Mouse (Mus musculus) kidney, adult 2 months (tissue): ENCODE results near the gene Grm1.

Source experiments
- CTCF ChIP-seq: fragments of 200-500 bp; conservative IDR thresholded peaks from 2 replicates; pipeline ENCODE4 v1.5.1; 2011; ENCODE audit warnings: low read depth, mild to moderate bottlenecking, control low read depth, low read length, moderate library complexity, mixed read lengths; ENCODE audit not compliant: insufficient read depth, insufficient read length
- POLR2A ChIP-seq: fragments of 200-500 bp; IDR thresholded peaks from one replicate; pipeline ENCODE4 v1.6.1; 2011; ENCODE audit warnings: low read depth, low read length, control low read depth

GRCm38 (mm10) chr10:11079506-11079905 lies 2.6 kb downstream of the Grm1 start:
- TF ChIP-seq CTCF: no peak
- TF ChIP-seq POLR2A: no peak
